Mouse (Mus musculus) Patski (cell line): ENCODE measurements around the gene Lst1. TPM values are rescaled to one million over a fixed set of nuclear protein-coding genes. Genes with fewer than 3 reads are reported as not detected.

Experiments
- ATAC-seq: fragments of 100-300 bp; one replicate; pipeline ENCODE4 v1.8.0; 2021
- CTCF ChIA-PET: fragments of 350-600 bp; sonication (Branson Sonifier 250); formaldehyde crosslinking; loops from one replicate; lab custom pipeline; 2022; ENCODE audit warnings: inconsistent platforms; lab: Charles Lee
- POLR2A ChIA-PET: fragments of 350-600 bp; sonication (Branson Sonifier 250); formaldehyde crosslinking; loops from one replicate; lab custom pipeline; 2022; ENCODE audit warnings: antibody characterized with exemption, inconsistent platforms; lab: Charles Lee
- DNase-seq: peaks from one replicate; pipeline ENCODE4 v3.0.0-alpha.2; 2011; ENCODE audit warnings: low read depth, low spot score
- H3K27me3 ChIP-seq: fragments of 371-371 bp; one replicate; pipeline ENCODE4 v1.5.1; 2021
- CTCF ChIP-seq: fragments of 100-300 bp; IDR thresholded peaks from one replicate; pipeline ENCODE4 v1.5.1; 2021
- in situ Hi-C: fragments of 300-500 bp; cut with MboI; formaldehyde crosslinking; loops from 3 replicates; pipeline ENCODE4 v1.11.1; 2018; ENCODE audit warnings: low pct_unique_long_range_greater_than_20kb, mixed read lengths
- polyA plus RNA-seq: library from polyadenylated mRNA; unstranded; gene quantifications from one replicate; pipeline ENCODE4 v1.2.3, GENCODE M21; 2021

Lst1 gene
- polyA plus RNA-seq, 1 experiment from 2014 or later: not detected

DNA sequence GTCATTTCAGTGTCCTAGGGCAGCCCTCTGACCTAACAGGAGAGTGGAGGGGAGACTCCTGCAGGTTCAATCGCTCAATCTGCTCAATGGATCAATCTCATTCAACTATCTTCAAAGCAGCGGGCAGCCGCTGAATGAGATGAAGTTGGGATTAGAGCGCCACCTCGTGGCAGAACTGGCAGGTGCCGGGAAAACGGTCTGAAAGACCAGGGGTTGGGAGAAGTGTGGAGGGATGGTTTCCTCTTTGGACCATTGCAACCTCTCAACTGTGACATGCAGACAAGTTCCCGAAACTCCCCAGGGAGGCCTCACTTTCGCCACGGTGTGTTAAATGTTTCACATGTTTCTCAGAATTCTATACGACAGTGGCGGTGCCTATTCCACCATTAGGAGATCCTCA lies 43.8 kb upstream of the Lst1 start:
- CTCF ChIA-PET: interaction anchor here (0.7 to 20.7 kb wide), 11 partner anchors 9 to 72 kb away, joined by 3 to 239 read pairs (median 4); partner anchors contain the start of genes Aif1 and Ddx39b
- no peaks in the 10 kb centered on the region for H3K27me3 ChIP-seq
- POLR2A ChIA-PET: interaction anchor here (1.0 to 1.4 kb wide), 2 partner anchors 11 to 57 kb away, joined by 4 to 7 read pairs; no protein-coding TSS in a partner anchor
- ATAC-seq (no peak), DNase-seq (no peak)
- in situ Hi-C loops: loop anchor here (5.0 to 10.0 kb wide), 2 partner anchors 65 to 217 kb away; partner anchors contain the start of gene Vwa7
- no peak for TF ChIP-seq CTCF

DNA sequence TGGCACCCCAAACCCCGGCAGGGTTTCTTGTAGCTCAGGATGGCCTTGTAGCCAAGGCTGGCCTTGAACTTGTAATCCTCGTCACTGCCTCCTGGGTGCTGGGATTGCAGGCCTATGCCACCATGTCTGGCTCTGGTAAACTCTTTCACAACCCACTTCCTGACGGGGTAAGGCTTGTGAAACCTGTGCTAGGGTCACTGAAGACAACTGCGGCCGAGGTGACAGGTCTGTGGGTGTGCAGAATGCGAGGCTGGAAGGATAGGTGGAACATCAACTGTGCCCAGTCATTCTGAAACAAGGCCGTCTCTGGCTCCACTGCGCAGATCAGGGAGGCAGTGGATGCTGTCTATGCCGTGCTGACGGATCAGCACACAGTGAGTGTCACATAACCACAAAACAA lies 42.8 kb upstream of the Lst1 start:
- ATAC-seq: no peak
- H3K27me3 ChIP-seq: no peaks in the 10 kb centered on the region
- ChIA-PET POLR2A (interaction anchor here (0.6 kb wide), 1 partner anchor 44 kb away, joined by 3 read pairs; no protein-coding TSS in a partner anchor), CTCF (interaction anchor here (0.7 to 20.7 kb wide), 11 partner anchors 8 to 60 kb away, joined by 3 to 239 read pairs (median 4); partner anchors contain the start of genes Aif1 and Ddx39b)
- TF ChIP-seq CTCF: no peak
- no peak for DNase-seq
- in situ Hi-C loops: loop anchor here (5.0 to 10.0 kb wide), 2 partner anchors 64 to 216 kb away; partner anchors contain the start of gene Vwa7

DNA sequence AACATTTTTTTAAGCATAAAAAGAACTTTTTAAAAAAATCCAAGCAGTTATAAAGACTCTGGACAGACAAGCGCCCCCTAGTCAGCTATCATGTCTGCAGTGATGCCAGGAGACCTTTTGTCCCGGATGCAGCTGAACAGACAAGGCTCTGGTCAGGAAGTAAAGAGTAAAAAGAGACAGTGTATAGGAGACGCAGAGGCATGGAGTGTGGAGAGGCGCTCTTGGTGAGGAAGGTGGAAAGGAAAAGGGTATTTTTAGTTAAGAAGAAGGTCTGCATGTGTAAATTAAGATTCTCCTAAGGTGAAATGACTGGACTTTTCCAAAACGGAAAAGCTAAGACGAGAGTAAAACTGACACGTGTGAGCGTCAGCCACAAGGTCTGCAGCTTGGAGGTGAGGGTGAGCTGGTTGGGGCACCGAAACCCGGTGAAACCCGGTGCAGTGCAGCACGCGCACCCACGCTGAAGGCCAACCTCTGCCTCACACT lies 38.4 kb upstream of the Lst1 start:
- POLR2A ChIA-PET: no interaction called here
- no peak for DNase-seq

DNA sequence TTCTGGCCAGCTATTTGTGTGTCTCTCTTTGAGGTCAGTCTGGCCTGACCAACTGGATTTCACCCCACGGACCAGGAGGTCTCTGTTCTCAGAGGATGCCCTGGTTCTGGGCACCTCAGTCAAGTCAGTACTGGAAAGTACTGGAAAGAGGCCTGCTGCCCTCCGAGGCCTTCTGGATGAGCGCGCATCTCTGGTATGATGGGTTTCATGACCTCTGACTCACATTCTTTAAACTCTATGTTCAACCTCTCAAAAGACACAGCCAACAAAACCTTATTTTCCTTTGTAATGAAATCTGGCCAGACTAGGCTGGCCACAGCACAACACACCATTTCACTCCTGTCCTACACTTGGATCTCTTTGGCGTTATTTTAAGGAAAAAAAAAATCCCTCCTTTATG lies 37.2 kb upstream of the Lst1 start:
- ChIA-PET POLR2A (no interaction called here), CTCF (interaction anchor here (0.9 to 20.7 kb wide), 2 partner anchors 47 to 55 kb away, joined by 3 to 239 read pairs; partner anchors contain the start of gene Aif1)
- no peaks in the 10 kb centered on the region for H3K27me3 ChIP-seq
- in situ Hi-C loops: no loop called here
- DNase-seq: no peak
- no peak for ATAC-seq
- TF ChIP-seq CTCF: no peak

More for the DNA sequence above, 38.4 kb upstream of the Lst1 start:
- no peaks in the 10 kb centered on the region for H3K27me3 ChIP-seq
- no peak for ATAC-seq
- CTCF ChIA-PET: interaction anchor here (0.8 to 20.7 kb wide), 2 partner anchors 48 to 56 kb away, joined by 3 to 239 read pairs; partner anchors contain the start of gene Aif1
- in situ Hi-C loops: no loop called here
- TF ChIP-seq CTCF: no peak

DNA sequence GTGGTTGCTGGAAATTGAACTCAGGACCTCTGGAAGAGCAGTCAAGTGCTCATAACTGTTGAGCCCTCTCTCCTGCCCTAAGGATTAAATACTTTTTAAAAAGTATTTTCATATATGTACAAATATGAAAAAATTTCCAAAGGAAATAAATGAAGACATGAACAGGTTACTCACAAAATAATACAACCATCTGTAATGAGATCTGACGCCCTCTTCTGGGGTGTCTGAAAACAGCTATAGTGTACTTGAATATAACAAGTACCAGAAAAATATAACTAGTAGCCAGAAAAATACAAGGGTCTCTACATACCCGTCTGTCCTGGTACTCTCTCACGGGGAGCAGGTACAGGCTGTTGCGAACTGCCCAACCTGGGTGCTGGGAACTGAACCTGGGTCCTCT lies 36.4 kb upstream of the Lst1 start:
- no peaks in the 10 kb centered on the region for H3K27me3 ChIP-seq
- no peak for DNase-seq
- POLR2A ChIA-PET: no interaction called here
- CTCF ChIA-PET: interaction anchor here (20.7 kb wide), 1 partner anchor 54 kb away, joined by 239 read pairs; the partner anchor contains the start of gene Aif1
- in situ Hi-C loops: no loop called here
- ATAC-seq: no peak
- no peak for TF ChIP-seq CTCF

DNA sequence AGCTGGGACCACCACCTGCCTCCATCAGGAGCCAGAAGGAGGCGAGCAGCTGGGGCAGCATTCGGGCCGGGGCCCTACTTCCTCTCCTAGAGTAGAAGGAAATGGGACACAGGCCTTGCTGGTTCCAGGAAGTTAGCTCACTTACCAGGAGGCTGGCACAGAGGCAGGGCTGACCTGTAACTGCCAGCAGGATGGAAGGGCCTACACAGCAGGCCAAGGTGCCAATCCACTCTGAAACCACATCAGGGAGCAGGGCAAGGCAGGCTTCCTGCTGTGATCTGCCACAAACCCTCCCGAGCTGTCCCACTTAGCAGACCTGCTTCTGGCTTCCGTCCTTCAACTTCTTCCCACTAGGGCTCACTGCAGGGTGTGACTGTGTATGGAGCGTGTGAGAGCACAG lies 34.1 kb upstream of the Lst1 start:
- in situ Hi-C loops: no loop called here
- CTCF ChIA-PET: interaction anchor here (20.7 kb wide), 1 partner anchor 51 kb away, joined by 239 read pairs; the partner anchor contains the start of gene Aif1
- no peaks in the 10 kb centered on the region for H3K27me3 ChIP-seq
- TF ChIP-seq CTCF: no peak
- DNase-seq (no peak), ATAC-seq (no peak)
- POLR2A ChIA-PET: no interaction called here

DNA sequence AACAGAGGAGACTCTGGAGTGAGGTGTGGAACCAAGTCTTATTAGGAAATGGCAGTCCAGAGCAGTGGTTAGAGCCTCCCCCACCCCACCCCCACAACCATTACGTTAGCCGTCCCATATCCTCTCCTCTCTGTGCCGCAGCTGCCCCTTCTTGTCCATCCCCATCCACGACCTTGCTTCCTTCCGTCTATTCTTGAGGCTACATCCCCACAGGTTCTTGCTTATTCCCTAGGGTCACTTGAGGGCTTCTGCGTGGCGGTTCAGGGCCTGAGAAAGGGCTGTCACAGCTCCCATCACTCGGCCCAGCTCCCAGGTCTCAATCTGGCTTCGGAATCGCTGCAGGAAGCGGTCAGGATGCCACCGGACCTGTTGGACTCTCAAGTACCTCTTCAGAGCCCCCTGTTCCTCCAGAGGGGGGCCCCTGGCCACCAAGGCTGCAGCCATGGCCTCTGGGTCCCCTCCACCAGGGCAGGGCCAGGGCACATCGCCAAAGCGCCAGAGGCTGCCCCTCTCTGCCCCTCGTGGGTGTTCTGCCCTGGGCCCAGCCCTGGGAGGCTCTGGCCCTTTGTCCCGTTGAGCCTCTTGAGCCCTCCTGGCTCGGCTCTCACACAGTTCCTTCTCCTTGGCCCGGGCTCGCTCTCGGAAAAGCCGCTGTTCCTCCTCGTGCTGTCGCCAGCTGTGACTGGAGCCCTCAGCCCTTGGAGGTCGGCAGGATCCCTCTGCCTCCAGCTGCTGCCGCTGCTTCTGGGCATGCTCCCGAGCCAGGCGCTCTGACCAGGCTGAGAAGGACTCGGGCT lies 32.1 kb upstream of the Lst1 start, which contains the start of gene Gm16181:
TSS of gene Gm16181 (plus strand) at position 679 of the 797 bp plus-strand sequence.
- in situ Hi-C loops: no loop called here
- ChIA-PET POLR2A (interaction anchor here (1.1 kb wide), 1 partner anchor 50 kb away, joined by 3 read pairs; no protein-coding TSS in a partner anchor), CTCF (interaction anchor here (1.2 kb wide), 1 partner anchor 11 kb away, joined by 4 read pairs; no protein-coding TSS in a partner anchor)
- peak; percentile 18 for ATAC-seq
- no peak for DNase-seq
- no peaks in the 10 kb centered on the region for H3K27me3 ChIP-seq
- TF ChIP-seq CTCF: no peak

DNA sequence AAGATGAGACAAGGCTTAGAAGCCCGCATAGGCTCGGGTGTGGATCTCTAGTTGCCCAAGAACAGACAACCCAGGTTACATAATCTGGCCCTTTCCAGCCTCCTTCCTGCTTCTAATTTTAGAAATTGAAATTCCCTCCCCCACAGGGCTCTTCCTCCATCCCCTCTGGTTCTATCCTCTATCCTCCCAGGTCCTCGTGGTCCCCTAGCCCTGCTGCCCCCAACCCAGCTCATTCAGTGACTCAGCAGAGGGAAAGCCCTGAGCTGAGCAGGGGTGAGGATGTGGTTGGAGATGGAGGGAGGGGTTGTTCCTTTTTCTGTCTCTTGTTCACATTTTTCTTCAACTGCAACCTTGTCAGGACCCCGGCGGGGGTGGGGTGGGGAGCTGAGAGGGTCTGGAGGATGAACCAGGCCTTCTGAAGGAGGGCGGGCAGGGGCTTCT lies 31.4 kb upstream of the Lst1 start:
- CTCF ChIA-PET: interaction anchor here (1.2 kb wide), 1 partner anchor 11 kb away, joined by 4 read pairs; no protein-coding TSS in a partner anchor

DNA sequence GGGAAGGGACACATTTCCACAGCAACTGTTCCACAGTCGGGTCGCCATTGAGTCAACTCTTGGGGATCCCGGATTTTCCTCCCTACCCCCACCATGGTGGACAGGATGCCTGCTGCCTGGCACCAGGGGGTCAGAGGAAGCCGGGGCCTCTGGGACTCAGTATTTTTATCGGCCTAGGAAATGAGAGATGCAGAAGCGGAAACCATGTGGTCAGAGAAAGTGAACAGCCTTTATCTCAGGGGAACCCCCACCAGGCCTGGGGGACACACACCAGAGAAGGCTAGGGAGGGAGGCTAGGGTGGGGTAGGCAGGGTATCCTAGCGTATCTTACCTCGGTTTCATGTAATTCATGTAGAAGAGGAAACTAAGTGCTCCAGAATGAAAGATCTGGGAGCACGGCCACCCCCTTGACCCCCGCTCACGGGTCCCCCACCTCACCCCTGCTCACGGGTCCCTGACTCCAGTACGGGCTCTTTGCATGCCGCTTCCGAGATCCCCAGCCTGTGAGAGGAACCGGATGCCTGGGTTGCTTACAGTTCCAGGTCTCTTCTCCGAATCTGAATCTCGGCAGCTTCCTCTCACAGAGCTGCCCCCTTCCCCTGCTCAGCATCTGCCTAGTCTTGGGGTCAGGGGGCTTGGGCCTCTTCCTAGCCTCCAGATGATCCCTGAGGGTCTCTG lies 30.4 kb upstream of the Lst1 start:
- in situ Hi-C loops: no loop called here
- no peak for TF ChIP-seq CTCF
- POLR2A ChIA-PET: no interaction called here
- no peak for ATAC-seq
- H3K27me3 ChIP-seq: no peaks in the 10 kb centered on the region
- no peak for DNase-seq
- CTCF ChIA-PET: no interaction called here

More for the DNA sequence above, 31.4 kb upstream of the Lst1 start:
- in situ Hi-C loops: no loop called here
- DNase-seq (no peak), ATAC-seq (no peak)
- TF ChIP-seq CTCF: no peak
- POLR2A ChIA-PET: interaction anchor here (1.1 kb wide), 1 partner anchor 49 kb away, joined by 3 read pairs; no protein-coding TSS in a partner anchor
- H3K27me3 ChIP-seq: no peaks in the 10 kb centered on the region

DNA sequence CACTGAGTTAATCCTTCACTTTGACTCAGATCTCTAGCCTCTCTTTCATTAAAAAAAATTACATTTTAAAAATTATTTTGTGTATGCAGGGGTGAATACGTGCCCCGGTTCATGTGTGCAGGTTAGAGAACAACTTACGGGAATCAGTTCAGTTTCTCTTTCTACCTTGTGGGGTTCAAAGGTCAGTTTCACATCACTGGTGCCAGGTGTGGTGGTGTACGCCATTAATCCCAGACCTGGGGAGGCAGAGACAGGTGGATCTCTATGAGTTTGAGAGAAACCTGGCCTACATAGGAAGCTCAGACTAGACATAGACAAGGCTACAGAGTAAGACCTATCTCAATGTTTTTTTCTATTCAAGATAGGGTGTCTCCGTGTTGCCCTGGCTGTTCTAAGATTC lies 24.8 kb upstream of the Lst1 start:
- no peak for DNase-seq
- no peak for TF ChIP-seq CTCF
- no peaks in the 10 kb centered on the region for H3K27me3 ChIP-seq
- CTCF ChIA-PET: no interaction called here
- POLR2A ChIA-PET: no interaction called here
- in situ Hi-C loops: no loop called here
- ATAC-seq: no peak
